Mouse (Mus musculus) adrenal gland, postnatal 25 days (tissue): Measurements from ENCODE around the gene Fignl1. TPM values are rescaled to one million over a fixed set of nuclear protein-coding genes. Genes with fewer than 3 reads are reported as not detected.
A peak's percentile ranks its signal among the peaks of the same experiment; 100 is the strongest.

ENCODE experiments used
- DNase-seq: peaks from one replicate; pipeline ENCODE4 v3.0.0; 2021; ENCODE audit warnings: mixed read lengths
- long read RNA-seq: library from polyadenylated mRNA; stranded (forward); transcript quantifications from one replicate; pipeline ENCODE4 v2.0.0, GENCODE M21; 2021
- total RNA-seq: library from RNA; stranded (reverse); gene quantifications from 2 replicates; pipeline ENCODE4 v1.2.3, GENCODE M21; 2021

Gene Fignl1
- total RNA-seq: 7.2 and 7.5 TPM in 2 replicates
- long read RNA-seq, transcript Fignl1-201 (3 exons, 2,961 nt): major isoform, 11 of 19 reads
- long read RNA-seq, partial matches to known transcripts: 0 of 19 reads
- long read RNA-seq, other reads (novel, unspliced or antisense): 2 of 19 reads

DNA sequence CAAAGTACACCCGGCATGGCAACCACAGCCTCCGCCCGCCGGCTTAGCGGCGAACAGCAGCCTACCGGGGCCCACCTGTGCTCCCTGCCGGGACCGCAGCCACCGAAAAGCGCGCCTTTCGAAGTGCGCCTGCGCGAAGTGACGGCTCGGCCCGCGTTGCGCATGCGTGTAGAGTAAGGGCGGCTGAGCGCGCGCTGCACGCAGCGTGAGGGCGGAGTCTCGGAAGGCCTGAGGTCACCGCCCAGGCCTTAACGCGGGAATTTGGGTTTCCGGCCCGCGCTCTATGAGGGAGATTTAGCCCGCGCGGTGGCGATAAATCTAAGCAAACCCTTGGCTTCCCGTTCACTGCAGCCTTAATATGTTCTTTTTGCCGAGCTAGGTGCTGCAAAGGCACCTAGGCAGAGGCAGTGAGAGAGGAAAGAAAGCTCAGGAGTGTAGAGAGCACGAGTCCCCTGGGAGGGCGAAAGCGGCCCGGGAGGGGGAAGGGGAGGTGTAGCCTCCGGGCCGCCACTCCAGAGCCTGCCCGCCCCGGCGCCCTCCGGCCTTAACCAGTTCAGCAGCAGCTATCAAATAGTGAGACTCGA, at the start of gene Fignl1:
Gene Fignl1 (minus strand): TSS at position 143 of the 584 bp plus-strand sequence.
- DNase-seq: peak; percentile 97

GRCm38 (mm10) chr11:11856959-11857358, 48.2 kb upstream of the Fignl1 start:
- no peak for DNase-seq

- no peak for DNase-seq
These were observed 46.9 kb upstream of the Fignl1 start for GRCm38 (mm10) chr11:11855685-11856131.

- no peak for DNase-seq
These were observed 46.4 kb upstream of the Fignl1 start for GRCm38 (mm10) chr11:11855061-11855672.

- no peak for DNase-seq
These were observed 45.1 kb upstream of the Fignl1 start for GRCm38 (mm10) chr11:11853731-11854461.

- DNase-seq: no peak
These were observed 43.3 kb upstream of the Fignl1 start for GRCm38 (mm10) chr11:11851957-11852505.

DNA sequence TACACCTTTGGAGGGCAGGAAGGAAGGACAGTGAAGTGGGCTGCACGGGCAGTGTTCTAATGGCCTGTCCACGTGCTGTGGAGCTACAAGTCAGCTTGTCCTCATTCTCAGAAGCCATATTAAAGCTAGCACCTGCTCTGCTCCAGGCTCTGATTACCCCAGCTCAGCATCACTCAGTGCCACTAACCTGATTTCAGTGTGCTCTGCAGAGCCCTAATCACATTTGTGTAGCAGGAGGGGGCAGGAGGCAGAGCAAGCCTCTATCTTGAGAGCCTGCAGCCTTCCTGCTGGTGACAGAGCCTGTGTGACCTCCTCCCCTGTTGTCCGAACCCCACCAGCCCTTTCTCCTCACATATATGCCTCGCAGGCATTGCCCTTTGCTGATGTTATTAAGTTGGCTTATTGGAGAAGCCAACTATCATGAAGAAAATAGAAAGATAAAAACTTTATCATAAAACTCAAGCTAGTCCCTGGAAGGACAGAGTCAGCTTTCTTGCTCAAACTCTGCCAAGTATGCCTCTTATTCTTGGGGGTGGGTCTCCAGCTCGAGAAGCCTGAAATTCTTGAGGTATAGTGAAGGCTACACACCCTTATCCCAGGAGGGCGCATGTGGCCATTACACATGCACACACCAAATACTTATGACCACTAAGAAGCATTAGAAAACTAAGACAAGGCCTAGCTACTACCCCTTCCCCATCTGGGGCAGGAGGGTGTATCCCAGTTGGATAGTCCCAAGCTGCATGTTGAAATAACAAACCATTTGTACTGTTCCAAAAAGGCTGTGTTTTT, 41.9 kb upstream of the Fignl1 start:
- no peak for DNase-seq

- no peak for DNase-seq
These were observed 41.0 kb upstream of the Fignl1 start for GRCm38 (mm10) chr11:11849513-11850311.

DNA sequence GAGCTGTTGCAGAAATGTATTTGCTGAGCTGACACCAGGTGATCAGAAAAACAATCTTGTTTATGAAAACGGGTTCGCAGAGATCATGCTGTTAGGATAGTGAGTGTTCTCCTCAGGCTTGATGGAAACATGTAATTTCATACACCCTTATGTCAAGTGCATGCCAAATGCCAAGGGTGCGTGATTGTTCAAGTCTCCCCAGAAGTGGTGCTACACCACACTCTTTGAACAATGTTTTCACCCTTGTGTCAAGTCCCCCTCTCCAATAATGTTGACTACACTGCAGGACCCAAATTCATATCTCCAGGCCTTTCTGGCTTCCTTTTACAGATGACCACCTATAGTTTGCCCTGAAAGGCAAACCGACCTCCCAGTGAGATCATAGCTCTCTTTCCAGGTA, 39.7 kb upstream of the Fignl1 start:
- DNase-seq: no peak

GRCm38 (mm10) chr11:11845044-11845443, 36.3 kb upstream of the Fignl1 start:
- no peak for DNase-seq

DNA sequence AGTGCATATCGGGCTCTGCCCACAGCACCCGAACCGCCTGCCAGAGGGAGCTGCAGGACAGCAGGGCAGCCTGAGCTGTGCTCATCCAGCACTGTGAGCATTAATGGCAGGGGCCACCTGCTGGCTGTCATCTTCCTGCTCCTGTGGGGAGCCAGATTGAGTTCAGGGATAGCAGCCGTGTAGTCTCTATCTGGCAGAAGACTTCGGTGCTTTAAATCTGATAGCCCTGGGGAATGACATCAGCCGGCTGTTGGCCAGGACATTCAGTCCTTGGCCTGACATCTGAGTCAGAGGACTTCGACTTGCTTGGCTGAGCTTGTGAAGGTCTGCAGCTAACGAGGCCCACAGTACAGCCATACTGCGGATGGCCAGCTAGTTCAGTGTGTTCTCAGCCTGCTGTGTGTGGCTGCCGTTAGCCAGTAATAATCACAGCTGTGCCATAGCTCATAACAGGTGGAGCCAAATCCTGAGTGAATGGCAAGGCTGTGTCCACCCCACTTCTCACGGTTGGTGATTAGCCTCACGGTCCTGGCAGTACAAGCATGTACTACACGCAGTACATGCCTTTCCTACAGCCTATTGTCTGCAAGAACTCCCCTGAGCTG, 35.7 kb upstream of the Fignl1 start:
- peak; percentile 79 for DNase-seq

- no peak for DNase-seq
These were observed 32.8 kb upstream of the Fignl1 start for GRCm38 (mm10) chr11:11841590-11841989.

GRCm38 (mm10) chr11:11840746-11841145, 32.0 kb upstream of the Fignl1 start:
- DNase-seq: no peak

- DNase-seq: no peak
These were observed 31.1 kb upstream of the Fignl1 start for GRCm38 (mm10) chr11:11839874-11840273.

- DNase-seq: no peak
These were observed 28.6 kb upstream of the Fignl1 start for GRCm38 (mm10) chr11:11837384-11837783.

- no peak for DNase-seq
These were observed 28.1 kb upstream of the Fignl1 start for GRCm38 (mm10) chr11:11836713-11837370.

DNA sequence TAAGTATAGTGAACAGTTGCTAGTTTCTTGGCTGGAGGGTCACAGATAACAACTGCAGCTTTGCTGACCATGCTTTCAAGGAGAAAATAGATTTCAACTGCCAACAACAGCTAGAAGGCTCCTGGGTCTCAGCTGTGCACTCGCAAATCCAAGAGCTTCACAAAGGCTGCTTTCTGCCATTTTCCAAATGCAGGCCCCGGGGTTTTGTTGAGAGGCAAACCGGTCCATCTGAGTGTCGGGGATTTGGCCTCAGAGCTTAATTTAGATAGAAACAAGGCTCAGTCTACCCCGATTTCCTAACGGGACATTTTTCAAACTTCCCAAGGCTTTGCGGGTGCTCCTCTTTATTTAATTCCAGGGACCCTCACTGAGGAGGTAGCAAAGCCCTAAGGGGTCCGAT, 27.5 kb upstream of the Fignl1 start:
- no peak for DNase-seq

DNA sequence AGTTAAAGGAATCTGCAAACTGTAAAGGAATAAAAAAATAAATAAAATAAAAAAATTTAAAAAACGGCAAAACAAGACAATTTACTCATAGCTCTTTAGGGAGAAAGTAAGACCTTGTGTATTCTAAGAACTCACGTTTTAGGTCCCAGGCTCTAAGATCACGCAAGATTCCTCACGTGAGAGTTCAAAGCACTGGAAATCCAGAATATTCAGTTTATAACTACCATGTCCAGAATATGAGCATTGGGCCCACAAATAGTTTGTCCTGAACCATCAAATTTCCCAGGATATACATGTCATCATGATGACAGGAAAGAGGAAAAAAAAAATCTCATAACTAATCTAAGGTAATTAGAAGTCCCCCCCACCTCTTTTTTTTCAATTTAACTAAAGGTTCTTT, 27.0 kb upstream of the Fignl1 start:
- no peak for DNase-seq

DNA sequence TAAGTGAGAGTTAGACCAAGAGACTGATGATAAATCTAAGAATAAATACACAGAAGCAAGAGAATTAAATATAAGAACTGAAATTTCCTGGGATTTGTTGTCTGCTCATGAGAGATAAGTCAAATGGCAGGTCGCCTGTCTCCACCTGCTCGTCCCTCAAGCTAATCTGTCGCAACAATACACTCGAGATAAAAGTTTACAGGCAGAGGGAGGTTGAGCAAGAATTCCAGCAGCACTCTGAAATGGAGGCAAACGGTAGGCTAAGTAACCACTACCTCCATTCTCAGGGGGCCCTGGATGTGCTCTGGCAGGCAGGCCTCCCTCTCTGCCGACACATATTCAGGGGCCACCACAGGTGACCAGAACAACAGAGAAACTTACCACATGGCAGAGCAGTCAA, 26.6 kb upstream of the Fignl1 start:
- DNase-seq: no peak

GRCm38 (mm10) chr11:11833100-11833499, 24.3 kb upstream of the Fignl1 start:
- DNase-seq: no peak
